Mouse (Mus musculus): ENCODE data around the gene Cmtm2b. TPM values are rescaled to one million over a fixed set of nuclear protein-coding genes. Genes with fewer than 3 reads are reported as not detected.

Cmtm2b gene
- polyA plus RNA-seq, 1 experiment from 2014 or later: not detected

DNA sequence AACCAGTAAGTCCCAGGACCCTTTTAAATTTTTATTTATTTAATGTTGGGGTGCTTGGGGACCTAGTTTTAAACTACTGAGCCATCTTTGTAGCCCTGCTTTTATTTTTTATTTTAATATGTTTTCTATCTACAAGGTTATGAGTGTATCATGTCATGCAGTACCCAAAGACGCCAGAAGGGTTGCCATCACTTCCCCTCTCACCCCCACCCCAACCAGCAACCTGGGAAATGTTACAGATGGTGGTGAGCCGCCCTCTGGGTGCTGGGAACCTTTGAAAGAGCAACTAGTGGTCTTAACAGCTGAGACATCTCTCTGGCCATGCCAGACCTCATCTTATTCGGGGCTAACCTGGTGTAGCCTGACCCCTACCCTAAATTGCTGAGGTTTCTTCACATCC lies 15.9 kb downstream of the Cmtm2b start:
- H3K4me2 ChIP-seq (ENCODE audit: low read depth, low read length): no peak overlapping the region
- no peak overlapping the region for H3K4me3 ChIP-seq (ENCODE audit: low read depth, low read length)
- no peaks in the 10 kb centered on the region for H3K36me3 ChIP-seq (replicated peaks; ENCODE audit: insufficient read depth, low read length)
- peaks cover 5% of the 10 kb centered on the region; the same call in 1 of the 2 replicates for H3K4me1 ChIP-seq (ENCODE audit: insufficient read depth)
- 38% methylated on average over 3 of the region's 3 CpGs for WGBS (ENCODE audit: insufficient replicate concordance)
- ATAC-seq: no peak
- H3K27ac ChIP-seq (ENCODE audit: low read depth): no peak overlapping the region
- no peak overlapping the region for H3K9ac ChIP-seq (replicated peaks)
- H3K27me3 ChIP-seq (ENCODE audit: insufficient read depth, low read length): no peaks in the 10 kb centered on the region
- H3K9me3 ChIP-seq (ENCODE audit: low read length): no peaks in the 10 kb centered on the region
- TF ChIP-seq EP300 (IDR thresholded peaks at IDR 0.05; ENCODE audit: low read depth): no peak
- peak; percentile 20 for TF ChIP-seq CTCF (IDR thresholded peaks at IDR 0.05; ENCODE audit: low read depth)
- no peak for DNase-seq

DNA sequence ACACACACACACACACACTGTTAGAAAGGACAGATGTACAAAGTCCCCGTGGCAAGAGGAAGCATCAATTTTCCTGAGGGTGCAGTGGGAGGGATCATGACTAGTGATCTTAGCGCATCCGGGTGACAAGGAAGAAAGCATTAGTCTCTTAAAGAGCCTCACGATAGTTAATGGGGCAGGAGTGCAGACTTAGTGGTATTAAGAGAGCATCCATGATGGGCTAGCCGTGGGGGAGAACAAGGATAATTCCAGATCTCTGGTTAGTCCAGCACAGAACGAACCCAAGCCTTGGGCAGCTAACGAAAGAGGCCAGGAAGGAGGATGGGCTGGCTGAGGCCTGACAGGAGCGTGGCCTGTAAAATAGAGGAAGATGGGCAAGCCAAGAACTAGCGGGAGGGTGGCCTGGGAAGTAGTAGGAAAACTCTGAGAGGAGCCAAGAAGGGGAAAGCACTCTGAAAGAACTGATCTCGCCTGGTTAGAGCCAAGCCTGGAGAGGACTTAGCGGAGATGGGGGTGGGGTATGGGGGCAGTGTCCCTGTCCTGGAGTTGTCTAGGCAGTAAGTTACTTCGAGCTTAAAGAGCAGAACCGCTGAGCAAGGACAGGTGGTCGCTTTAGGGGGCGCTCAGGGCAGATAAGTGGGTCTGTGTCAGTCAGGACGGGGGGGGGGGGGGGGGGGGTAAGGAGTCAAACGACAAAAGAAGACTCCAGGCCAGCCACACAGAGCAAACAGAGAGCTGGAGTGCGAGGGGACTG lies 17.4 kb downstream of the Cmtm2b start, which contains the start of gene Cmtm3:
TSS of gene Cmtm3 (plus strand) at position 182 of the 754 bp plus-strand sequence.
- H3K27me3 ChIP-seq (ENCODE audit: insufficient read depth, low read length): no peaks in the 10 kb centered on the region
- no peaks in the 10 kb centered on the region for H3K9me3 ChIP-seq (ENCODE audit: low read length)
- no peak for ATAC-seq
- peak within 1 kb of the TSS; percentile 78 for H3K4me2 ChIP-seq (ENCODE audit: low read depth, low read length)
- H3K4me3 ChIP-seq (ENCODE audit: low read depth, low read length): peak within 1 kb of the TSS; percentile 51
- peak within 1 kb of the TSS; percentile 85 for H3K27ac ChIP-seq (ENCODE audit: low read depth)
- DNase-seq: peak; percentile 16
- no peaks in the 10 kb centered on the region for H3K36me3 ChIP-seq (replicated peaks; ENCODE audit: insufficient read depth, low read length)
- 28% methylated on average over 16 of the region's 18 CpGs for WGBS (ENCODE audit: insufficient replicate concordance)
- TF ChIP-seq CTCF (IDR thresholded peaks at IDR 0.05; ENCODE audit: low read depth): no peak
- no peak for TF ChIP-seq EP300 (IDR thresholded peaks at IDR 0.05; ENCODE audit: low read depth)
- H3K9ac ChIP-seq (replicated peaks): peak within 1 kb of the TSS; percentile 69
- peaks cover 5% of the 10 kb centered on the region for H3K4me1 ChIP-seq (ENCODE audit: insufficient read depth)

DNA sequence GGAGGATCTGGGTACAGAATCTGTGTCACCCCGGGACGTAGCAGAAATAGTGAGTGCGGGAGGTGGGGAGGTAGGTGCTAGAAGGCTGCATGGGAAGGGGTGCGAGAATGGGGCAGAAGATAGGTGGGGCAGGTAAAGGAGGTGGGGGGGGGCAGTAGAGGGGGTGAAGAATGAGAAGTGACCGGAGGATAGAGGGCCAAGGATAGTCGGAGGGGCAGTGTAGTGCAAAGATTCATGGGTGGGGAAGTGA lies 17.9 kb downstream of the Cmtm2b start:
- no peaks in the 10 kb centered on the region for H3K27me3 ChIP-seq (ENCODE audit: insufficient read depth, low read length)
- H3K4me3 ChIP-seq (ENCODE audit: low read depth, low read length): peak overlapping the region; percentile 51
- H3K4me2 ChIP-seq (ENCODE audit: low read depth, low read length): peak overlapping the region; percentile 78
- no peaks in the 10 kb centered on the region for H3K9me3 ChIP-seq (ENCODE audit: low read length)
- DNase-seq: no peak
- no peak for ATAC-seq
- H3K4me1 ChIP-seq (ENCODE audit: insufficient read depth): peaks cover 5% of the 10 kb centered on the region
- 6% methylated on average over 6 of the region's 6 CpGs for WGBS (ENCODE audit: insufficient replicate concordance)
- peak overlapping the region; percentile 69 for H3K9ac ChIP-seq (replicated peaks)
- TF ChIP-seq CTCF (IDR thresholded peaks at IDR 0.05; ENCODE audit: low read depth) (no peak), EP300 (IDR thresholded peaks at IDR 0.05; ENCODE audit: low read depth) (no peak)
- no peaks in the 10 kb centered on the region for H3K36me3 ChIP-seq (replicated peaks; ENCODE audit: insufficient read depth, low read length)
- peak overlapping the region; percentile 85 for H3K27ac ChIP-seq (ENCODE audit: low read depth)

GRCm38 (mm10) chr8:104340233-104341105 lies 18.4 kb downstream of the Cmtm2b start:
- Histone ChIP-seq H3K4me1 (ENCODE audit: insufficient read depth) (peaks cover 5% of the 10 kb centered on the region), H3K27me3 (ENCODE audit: insufficient read depth, low read length) (no peaks in the 10 kb centered on the region), H3K36me3 (replicated peaks; ENCODE audit: insufficient read depth, low read length) (no peaks in the 10 kb centered on the region), H3K4me3 (ENCODE audit: low read depth, low read length) (peak overlapping the region; percentile 51), H3K9ac (replicated peaks) (peak overlapping the region; percentile 69), H3K4me2 (ENCODE audit: low read depth, low read length) (peak overlapping the region; percentile 78), H3K27ac (ENCODE audit: low read depth) (peak overlapping the region; percentile 85), H3K9me3 (ENCODE audit: low read length) (no peaks in the 10 kb centered on the region)
- ATAC-seq: peak; percentile 68
- DNase-seq: peak; percentile 81
- TF ChIP-seq EP300 (IDR thresholded peaks at IDR 0.05; ENCODE audit: low read depth) (no peak), CTCF (IDR thresholded peaks at IDR 0.05; ENCODE audit: low read depth) (peak; percentile 71)
- WGBS (ENCODE audit: insufficient replicate concordance): under 1% methylated on average over 50 of the region's 54 CpGs

DNA sequence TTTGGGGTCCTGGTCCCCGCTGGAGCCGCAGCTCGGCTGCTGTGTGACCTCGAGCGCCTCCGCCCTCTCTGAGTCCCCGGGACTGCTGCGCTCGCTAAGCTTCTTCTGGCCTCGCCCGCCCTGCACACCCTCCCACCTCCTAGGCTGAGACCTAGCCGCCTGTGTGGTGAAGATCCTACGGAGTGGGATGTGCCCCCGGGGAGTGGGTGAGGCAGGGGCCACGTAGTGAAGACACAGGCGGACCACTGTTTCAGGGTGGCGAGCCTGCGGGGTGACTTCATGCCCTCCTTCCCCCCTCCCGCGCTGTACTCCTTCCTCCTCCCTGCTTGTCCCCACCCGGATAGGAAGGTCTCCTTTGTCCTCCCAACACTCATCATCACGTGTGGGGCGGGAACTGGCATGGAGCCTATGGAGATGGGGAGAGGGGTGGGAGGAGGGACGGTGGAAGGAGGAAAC lies 19.1 kb downstream of the Cmtm2b start:
- WGBS (ENCODE audit: insufficient replicate concordance): 2% methylated on average over 20 of the region's 24 CpGs

GRCm38 (mm10) chr8:104341678-104342077 lies 19.6 kb downstream of the Cmtm2b start:
- DNase-seq (no peak), ATAC-seq (no peak)
- H3K27me3 ChIP-seq (ENCODE audit: insufficient read depth, low read length): no peaks in the 10 kb centered on the region
- no peak overlapping the region for H3K9ac ChIP-seq (replicated peaks)
- no peaks in the 10 kb centered on the region for H3K36me3 ChIP-seq (replicated peaks; ENCODE audit: insufficient read depth, low read length)
- H3K27ac ChIP-seq (ENCODE audit: low read depth): peak overlapping the region; percentile 34; the same call in 1 of the 2 replicates
- H3K4me3 ChIP-seq (ENCODE audit: low read depth, low read length): peak overlapping the region; percentile 51; the same call in 1 of the 2 replicates
- H3K4me2 ChIP-seq (ENCODE audit: low read depth, low read length): peak overlapping the region; percentile 78
- no peaks in the 10 kb centered on the region for H3K9me3 ChIP-seq (ENCODE audit: low read length)
- TF ChIP-seq CTCF (IDR thresholded peaks at IDR 0.05; ENCODE audit: low read depth): no peak
- no peak for TF ChIP-seq EP300 (IDR thresholded peaks at IDR 0.05; ENCODE audit: low read depth)
- H3K4me1 ChIP-seq (ENCODE audit: insufficient read depth): peaks cover 5% of the 10 kb centered on the region
- WGBS (ENCODE audit: insufficient replicate concordance): 62% methylated on average over 6 of the region's 6 CpGs

More for the DNA sequence above, 19.1 kb downstream of the Cmtm2b start:
- Histone ChIP-seq H3K27ac (ENCODE audit: low read depth) (peak overlapping the region; percentile 85), H3K36me3 (replicated peaks; ENCODE audit: insufficient read depth, low read length) (no peaks in the 10 kb centered on the region), H3K9me3 (ENCODE audit: low read length) (no peaks in the 10 kb centered on the region), H3K4me2 (ENCODE audit: low read depth, low read length) (peak overlapping the region; percentile 78), H3K4me1 (ENCODE audit: insufficient read depth) (peaks cover 5% of the 10 kb centered on the region), H3K9ac (replicated peaks) (peak overlapping the region; percentile 69), H3K27me3 (ENCODE audit: insufficient read depth, low read length) (no peaks in the 10 kb centered on the region), H3K4me3 (ENCODE audit: low read depth, low read length) (peak overlapping the region; percentile 51)
- ATAC-seq: peak; percentile 46
- TF ChIP-seq CTCF (IDR thresholded peaks at IDR 0.05; ENCODE audit: low read depth) (no peak), EP300 (IDR thresholded peaks at IDR 0.05; ENCODE audit: low read depth) (no peak)
- DNase-seq: peak; percentile 70
